Mouse (Mus musculus) skeletal muscle tissue, adult 2 months (tissue): ENCODE results near the gene Crot.
"Not testable (repeated sequence)": the region's sequence is repeated elsewhere in the genome, so short reads cannot be mapped to it uniquely, and the experiment has no call there.

Experiments used
- DNase-seq: peaks from one replicate; pipeline ENCODE4 v3.0.0-alpha.2; 2012; ENCODE audit warnings: low read depth, low spot score

The Crot gene

DNA sequence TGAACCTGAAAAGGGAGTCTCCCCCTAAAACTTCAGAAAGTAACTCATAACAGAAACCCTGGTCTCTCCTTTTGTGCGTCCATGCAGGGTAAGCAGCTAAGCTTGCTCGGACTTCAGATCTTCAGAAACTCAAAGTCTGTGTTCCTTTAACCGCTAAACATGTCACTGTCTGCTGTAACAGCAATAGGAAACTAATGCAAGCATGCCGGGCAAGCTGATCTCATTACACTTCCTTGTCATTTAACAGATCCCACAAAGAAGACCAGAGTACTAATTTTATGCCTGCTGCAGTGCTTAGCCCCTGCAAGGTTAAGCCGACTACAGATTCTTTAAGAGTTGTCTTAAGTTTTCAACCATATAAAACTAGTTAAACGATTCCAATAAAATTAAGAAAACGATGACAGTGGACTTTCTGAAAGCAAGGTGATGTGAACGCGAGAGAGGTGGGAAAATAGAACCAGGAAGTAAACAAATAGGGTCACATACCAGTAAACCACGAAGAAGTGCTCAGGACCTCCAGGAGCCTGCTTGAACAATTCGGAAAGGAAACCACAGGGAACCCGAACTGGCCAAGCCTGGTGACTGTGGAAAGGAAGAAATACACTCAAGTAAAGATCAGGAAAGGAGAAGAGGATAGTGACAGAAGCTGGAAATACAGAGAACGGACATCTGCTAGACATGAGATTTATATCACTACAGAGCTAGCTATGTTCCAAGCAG, 998 bp downstream of the Crot start:
- DNase-seq = no peak

DNA sequence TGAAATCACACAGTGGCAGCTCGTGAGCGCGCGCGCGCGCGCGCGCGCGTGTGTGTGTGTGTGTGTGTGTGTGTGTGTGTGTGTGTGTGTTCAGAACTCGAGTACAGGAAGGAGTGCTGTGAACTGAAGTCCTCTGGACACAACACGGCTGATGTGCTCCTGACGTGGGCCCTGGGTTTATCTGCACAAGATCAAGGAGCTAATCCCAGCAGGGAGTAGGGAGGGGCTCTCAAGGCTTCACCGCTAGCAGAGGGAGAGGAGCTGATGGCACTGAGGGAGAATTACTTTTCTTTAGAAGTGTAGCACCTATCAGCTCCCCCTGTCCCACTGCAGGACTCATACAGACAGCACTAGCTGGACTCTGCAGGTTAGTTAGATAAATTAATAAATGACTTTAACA, 5.5 kb downstream of the Crot start:
- no peak for DNase-seq

DNA sequence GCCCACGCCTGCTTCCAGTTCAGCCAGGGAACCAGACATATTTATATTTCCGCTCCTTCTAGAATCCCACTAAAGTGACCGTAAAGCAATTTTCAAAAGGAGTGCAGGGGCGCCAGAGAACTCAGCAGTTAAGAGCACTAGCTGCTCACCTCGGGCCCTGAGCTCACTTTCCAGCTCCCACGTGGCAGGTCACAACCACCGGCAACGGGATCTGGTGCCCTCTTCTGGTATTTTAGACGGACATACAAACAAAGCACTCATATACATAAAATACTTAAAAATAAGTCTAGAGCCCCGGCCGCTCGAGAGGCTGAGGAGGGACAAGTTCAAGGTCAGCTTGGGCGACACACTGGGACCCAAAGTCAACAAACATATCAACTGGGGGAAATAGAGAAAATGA, 6.6 kb downstream of the Crot start:
- DNase-seq = no peak

DNA sequence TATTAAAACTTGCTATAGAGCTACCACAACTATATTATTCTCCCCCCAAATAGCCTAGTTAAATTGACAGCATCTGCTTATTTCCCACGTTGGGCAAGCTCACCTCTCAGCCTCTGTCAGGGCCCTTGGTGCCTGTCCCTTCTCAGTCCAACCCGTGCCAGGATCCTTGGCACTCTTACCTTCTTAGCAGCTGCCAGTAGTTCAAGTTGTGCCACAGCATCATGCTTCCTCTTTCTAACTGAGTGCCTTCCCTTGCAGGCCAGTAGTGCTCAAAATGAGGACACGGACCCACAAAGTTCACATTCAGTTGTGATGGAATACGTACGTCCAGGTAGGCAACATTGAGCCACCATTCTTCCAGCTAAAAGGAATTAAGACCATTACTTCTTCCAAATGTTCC, 9.2 kb downstream of the Crot start:
- no peak for DNase-seq

DNA sequence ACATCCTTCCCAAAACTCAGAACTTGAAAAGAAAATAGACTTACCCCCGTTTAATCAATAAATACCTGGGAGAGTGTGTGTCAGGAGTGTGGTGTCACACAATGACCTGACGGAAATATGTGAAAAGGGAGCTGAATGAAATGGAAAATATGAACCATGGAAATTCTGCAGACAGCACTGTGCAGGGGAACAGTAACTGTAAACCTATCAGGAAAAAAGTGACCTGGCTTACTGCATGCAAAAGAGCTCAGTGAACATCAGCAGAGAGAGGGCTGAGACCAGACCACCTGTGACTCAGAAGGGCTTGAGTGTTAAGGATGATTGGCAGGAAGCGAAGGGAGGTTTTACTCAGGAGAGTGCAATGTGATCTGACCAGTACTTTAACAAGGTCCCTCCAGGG, 11.7 kb downstream of the Crot start:
- DNase-seq = no peak

DNA sequence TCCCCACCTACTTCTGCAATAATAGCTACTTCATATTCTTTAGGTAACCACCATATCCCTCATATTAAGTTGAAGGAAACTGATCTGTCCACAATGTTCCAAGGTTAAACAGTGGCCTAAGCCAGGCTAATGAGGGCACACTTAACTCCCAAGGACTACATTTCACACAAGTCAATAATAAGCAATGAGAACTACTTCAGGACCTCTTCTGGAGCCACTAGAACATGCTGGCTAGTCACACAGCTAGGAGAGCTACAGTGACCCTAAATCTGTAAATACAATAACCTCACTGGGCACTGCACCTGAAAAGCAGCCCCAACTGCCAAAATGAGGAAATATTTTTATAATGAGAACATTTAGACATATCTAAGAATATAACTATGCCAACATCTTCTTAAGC, 22.4 kb downstream of the Crot start:
- no peak for DNase-seq

DNA sequence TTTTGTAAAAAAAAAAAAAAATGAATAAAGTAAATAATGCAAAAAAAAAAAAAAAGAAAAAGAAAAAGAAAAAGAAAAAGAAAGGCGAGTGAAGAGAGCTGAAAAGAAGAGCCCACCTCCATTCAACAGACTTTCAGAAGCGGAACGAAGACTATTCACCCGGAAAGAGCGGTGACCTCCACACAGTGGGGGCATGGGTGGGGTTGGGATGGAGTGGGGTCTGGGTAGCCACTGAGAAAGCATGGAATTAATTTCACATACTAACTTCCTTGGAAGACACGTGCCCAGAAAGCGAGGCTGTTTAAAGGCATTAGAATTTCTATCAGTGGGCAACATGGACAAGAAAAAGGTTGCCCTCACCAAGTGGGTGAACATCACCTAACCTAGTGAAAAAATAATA, 24.8 kb downstream of the Crot start:
- no peak for DNase-seq

DNA sequence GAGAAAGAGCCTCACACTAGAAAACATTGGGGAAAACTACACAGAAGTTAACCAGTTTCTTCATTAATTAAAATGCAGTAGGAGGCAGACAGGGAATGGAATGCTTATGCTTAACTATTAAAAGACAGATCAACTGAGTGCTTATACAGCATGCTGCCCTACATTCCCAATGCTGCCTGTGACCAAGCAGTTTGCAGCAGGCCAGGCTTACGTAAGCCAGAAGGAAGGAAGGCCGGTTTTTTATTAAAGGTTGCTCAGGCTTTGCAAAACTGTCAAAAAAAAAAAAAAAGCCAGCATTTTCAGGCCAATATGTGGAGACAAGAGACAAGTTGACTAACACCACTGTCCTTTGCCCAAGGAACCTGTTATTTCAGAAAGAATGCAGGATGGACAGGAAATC, 26.4 kb downstream of the Crot start:
- no peak for DNase-seq

DNA sequence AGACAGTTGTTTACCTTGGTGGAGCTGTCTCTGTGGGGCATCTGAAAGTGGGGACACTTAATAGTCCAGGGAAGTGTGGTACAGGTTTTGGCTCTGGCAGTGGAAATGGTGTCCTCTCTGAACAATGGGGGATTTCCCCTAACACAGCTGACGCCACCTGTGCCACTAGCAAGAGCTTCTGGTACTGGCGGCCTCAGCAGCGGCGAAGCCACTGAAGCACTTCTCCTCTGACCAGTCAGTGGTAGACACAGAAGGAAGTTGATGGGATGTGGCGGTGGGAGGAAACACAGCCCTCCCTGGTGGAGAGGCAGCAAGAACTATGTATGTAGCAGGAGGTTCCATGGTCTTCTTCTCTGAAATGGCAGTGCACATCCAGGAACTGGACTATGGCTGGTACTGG, 32.6 kb downstream of the Crot start:
- DNase-seq = no peak

DNA sequence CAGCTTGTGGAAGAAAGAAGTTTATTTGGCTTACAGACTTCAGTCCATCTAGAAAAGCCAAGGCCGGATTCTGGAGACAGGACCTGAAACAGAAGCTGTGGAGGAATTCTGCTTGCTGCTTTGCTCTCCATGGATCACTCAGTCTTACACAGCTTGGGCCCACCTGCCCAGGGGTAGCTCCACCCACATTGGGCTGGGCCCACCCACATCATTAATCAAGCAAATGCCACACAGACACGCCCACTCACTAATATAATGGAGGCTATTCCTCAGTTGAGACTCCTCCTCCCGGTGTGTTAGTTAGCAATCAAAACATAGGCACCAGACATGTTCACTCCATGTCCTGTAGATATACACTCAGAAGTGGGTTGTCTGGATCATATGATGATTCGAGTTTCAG, 36.6 kb downstream of the Crot start:
- no peak for DNase-seq

DNA sequence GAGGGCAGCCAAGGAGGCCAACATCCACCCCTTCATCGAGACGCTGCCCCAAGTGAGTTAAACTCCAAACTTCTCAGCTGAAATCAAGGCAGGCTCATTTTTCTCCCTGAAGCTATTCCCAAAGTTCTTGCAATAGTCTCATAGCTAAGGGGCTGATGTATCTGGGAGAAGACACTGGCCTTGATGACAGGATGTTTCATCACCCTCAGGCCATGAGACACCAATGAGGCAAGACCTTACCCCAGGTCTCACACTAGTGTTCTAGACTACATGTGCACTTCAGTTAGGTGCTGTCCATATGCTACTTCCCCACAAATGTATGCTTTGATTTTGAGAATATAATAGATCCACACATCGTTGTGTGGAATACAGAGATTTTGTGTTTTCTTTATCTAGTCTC, 41.6 kb downstream of the Crot start:
- DNase-seq = no peak

DNA sequence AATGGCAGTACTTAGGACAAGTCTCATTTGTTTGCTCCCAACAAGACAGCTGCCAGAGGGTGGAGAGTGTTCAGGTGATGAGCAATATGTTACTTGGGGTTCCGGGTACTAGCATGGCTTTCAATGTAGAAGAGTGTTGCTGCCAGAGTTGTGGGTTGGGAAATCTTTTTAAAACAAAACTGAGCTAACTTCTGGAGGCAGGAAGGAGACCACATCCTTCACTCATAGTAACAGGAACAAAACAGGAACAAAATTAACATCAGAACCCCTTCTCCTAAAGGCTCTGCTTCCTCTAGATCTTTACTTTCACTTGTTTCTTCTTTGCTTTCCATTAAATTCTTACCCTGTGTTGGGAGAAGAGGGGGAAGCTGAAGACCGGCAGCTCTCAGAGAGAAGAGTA, 43.5 kb downstream of the Crot start:
- no peak for DNase-seq

DNA sequence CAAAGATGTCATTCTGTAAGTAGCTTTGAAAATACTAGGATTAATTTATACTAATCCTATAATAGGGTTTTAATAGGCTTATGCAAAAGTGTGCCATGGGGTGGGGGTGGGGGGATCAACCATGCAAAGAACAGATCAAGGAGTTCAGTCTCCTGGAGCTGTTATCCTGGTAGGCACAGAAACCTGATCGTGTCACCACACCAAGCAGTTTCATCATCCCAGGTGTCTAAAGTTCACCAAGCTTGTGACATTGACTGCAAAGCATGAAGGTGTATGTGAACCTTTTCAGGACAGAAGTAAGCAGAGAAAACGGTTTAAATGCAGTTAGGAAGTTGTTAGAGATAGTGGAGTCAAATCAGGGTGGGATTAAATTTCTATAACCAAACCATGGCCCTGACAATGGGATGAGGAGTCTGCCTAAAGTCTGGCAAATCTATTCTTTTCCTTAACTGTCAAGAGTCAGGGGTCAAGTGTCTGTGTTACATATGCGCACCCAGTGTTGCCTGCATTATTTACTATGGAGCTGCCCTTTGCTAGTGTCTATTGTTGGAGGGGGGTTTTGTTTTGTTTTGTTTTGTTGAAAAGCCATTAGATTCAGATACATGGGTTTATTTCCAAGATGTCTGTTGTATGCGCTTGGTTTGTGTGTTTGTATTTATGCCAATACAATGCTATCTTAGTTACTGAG, 49.6 kb downstream of the Crot start:
- peak; percentile 27 for DNase-seq

DNA sequence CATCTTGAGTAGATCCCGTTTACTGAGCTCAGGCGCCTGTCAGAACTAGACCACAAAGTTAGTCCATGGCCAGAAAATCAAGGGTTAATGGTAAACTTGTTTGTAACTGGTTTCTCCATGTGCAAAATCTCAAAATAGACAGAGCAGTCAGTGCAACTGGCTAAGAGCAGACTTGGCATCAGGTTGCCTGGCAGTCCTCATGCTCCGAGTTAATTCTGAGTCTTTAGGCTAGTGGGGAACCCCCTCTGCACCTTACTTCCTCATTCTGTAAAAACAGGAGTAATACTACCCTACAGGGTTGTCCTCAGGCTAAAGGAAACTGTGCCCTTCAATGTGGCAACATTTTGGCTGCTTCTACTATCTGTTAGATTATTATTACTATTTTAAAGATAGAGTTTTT, 53.3 kb downstream of the Crot start:
- DNase-seq = peak; percentile 76

DNA sequence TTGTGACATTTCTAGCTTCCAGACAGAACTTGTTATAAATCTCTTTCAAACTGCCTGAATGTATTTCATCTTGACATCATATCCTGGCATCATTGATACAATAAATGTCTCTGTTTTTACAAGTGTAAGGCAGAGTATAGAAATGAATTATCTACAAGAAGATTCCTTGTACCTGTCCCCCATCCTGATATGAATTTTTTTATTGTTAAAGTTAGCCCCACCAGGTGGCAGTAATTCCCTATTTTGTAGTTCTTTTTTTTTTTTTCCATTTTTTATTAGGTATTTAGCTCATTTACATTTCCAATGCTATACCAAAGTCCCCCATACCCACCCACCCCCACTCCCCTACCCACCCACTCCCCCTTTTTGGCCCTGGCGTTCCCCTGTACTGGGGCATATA, 55.9 kb downstream of the Crot start:
- not testable (repeated sequence) for DNase-seq

DNA sequence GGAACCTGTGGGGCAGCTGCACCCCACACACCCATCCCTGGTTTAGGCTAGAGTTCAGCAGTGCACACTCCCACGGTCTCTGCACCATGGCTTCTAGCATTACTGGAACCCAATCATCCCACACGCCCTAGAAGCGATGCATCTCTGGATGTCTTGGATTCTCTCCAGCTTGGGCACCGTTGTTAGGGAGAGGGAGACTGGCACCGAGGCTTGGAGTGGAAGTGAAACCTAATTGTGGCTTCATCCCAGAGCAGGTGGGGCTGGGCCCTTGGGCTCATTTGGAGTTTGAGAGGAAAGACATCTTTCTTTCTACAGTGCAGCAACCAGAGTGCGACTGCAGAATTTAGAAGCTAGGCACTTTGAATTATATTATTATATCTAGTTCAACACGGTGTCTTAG, 59.2 kb downstream of the Crot start:
- DNase-seq = peak; percentile 20

DNA sequence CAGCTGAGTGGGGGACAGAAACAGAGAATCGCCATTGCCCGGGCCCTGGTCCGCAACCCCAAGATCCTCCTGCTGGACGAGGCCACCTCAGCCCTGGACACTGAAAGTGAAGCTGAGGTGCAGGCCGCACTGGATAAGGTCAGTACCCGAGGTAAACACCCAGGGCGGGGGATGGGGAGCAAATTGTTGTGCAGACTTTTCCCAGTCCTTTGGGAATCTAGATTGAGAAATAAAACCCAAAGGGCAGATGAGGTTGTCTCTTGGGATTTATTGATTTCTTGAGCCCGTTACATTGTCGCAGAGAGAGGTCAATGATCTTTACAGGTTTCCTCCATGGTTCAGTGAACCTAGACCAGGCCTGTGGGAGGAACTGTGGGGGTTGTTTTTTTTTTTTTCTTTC, 68.7 kb downstream of the Crot start:
- DNase-seq = no peak

DNA sequence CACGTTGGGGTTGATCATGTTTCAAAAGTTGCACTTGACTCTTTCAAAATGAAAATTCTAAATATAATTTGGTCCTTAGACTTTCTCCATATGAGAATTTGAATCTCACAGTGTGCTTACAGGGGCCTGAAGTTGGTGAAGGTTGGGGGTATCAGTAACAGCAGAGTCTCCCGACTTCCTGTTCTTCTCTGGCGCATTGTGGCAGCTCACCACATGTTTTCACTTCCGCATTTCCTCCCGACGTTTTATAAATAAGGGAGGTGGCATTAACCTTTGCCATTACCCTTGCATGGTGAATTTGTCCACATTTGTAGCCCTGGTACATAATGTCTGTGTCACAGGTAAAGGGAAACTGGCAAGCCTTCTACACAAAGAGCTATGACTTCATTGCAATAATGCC, 80.1 kb downstream of the Crot start:
- DNase-seq = no peak

DNA sequence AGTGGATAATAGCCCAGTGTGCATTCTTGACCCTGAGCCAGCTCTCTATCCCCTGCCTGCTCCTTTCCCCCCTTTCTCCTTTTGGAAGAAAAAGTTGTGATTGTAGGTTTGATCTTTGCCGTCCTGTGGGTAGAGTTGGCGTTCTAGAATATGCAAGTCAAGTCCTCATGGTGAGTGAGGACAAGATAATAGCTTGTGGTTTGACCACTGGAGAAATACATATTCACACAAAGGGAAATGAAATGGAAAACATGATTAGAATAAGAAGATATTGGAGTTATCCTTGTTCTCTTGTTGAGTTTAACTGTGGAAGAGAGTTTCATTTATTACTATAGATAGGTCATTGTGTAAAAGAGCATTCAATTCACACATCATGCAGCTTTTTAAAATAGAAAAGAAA, 80.7 kb downstream of the Crot start:
- no peak for DNase-seq
